Mouse (Mus musculus): ENCODE data around the gene Olfr612. TPM values are rescaled to one million over a fixed set of nuclear protein-coding genes. Genes with fewer than 3 reads are reported as not detected.

Olfr612 gene
- polyA plus RNA-seq, 1 experiment: not detected

GRCm38 (mm10) chr7:103512022-103512421, 30.5 kb downstream of the Olfr612 start, which contains the start of gene Olfr610:
Gene Olfr610, minus strand, starts transcription at chr7:103512122.
- Histone ChIP-seq H3K4me3 (ENCODE audit: control insufficient read depth, insufficient read depth, low read length) (no peak within 1 kb of the TSS), H3K27ac (ENCODE audit: control insufficient read depth, insufficient read depth, low read length) (no peak within 1 kb of the TSS), H3K36me3 (ENCODE audit: control insufficient read depth, insufficient read depth, low read length) (no peaks in the 10 kb centered on the region), H3K4me1 (replicated peaks; ENCODE audit: control insufficient read depth, insufficient read depth, low read length) (no peaks in the 10 kb centered on the region), H3K27me3 (ENCODE audit: control insufficient read depth, insufficient read depth, low read length) (no peaks in the 10 kb centered on the region)
- no peak for DNase-seq
- TF ChIP-seq POLR2A (IDR thresholded peaks at IDR 0.05; ENCODE audit: control insufficient read depth, extremely low read depth, insufficient read depth, low read length, poor library complexity) (no peak), CTCF (IDR thresholded peaks at IDR 0.05; ENCODE audit: borderline replicate concordance, control insufficient read depth, extremely low read depth, insufficient read depth, low read length, poor library complexity) (no peak)
- WGBS: 91% methylated on average over 2 of the region's 2 CpGs

- Histone ChIP-seq H3K4me1 (replicated peaks; ENCODE audit: control insufficient read depth, insufficient read depth, low read length) (no peaks in the 10 kb centered on the region), H3K27me3 (ENCODE audit: control insufficient read depth, insufficient read depth, low read length) (no peaks in the 10 kb centered on the region), H3K4me3 (ENCODE audit: control insufficient read depth, insufficient read depth, low read length) (no peak within 1 kb of the TSS), H3K36me3 (ENCODE audit: control insufficient read depth, insufficient read depth, low read length) (no peaks in the 10 kb centered on the region), H3K27ac (ENCODE audit: control insufficient read depth, insufficient read depth, low read length) (no peak within 1 kb of the TSS)
- TF ChIP-seq CTCF (IDR thresholded peaks at IDR 0.05; ENCODE audit: borderline replicate concordance, control insufficient read depth, extremely low read depth, insufficient read depth, low read length, poor library complexity) (no peak), POLR2A (IDR thresholded peaks at IDR 0.05; ENCODE audit: control insufficient read depth, extremely low read depth, insufficient read depth, low read length, poor library complexity) (no peak)
- WGBS: 86% methylated on average over 1 of the region's 1 CpGs
- DNase-seq: no peak
Measured at GRCm38 (mm10) chr7:103497962-103498361, 44.6 kb downstream of the Olfr612 start, which contains the start of gene Olfr609. Gene Olfr609, minus strand, starts transcription at chr7:103498062.

Other genes starting within 250 kb of the Olfr612 start
- gene Olfr596, start 237.1 kb downstream of the Olfr612 start, polyA plus RNA-seq (2012; rRNA removed): not detected in 2 replicates
- gene Olfr597, start 226.4 kb downstream of the Olfr612 start, polyA plus RNA-seq (2012; rRNA removed): not detected in 2 replicates
- not detected in 2 replicates for gene Olfr598, start 219.1 kb downstream of the Olfr612 start, polyA plus RNA-seq (2012; rRNA removed)
- not detected in 2 replicates for gene Olfr599, start 206.8 kb downstream of the Olfr612 start, polyA plus RNA-seq (2012; rRNA removed)
- gene Olfr600, start 193.0 kb downstream of the Olfr612 start, polyA plus RNA-seq (2012; rRNA removed): not detected in 2 replicates
- gene Olfr601, start 180.1 kb downstream of the Olfr612 start, polyA plus RNA-seq (2012; rRNA removed): not detected in 2 replicates
- gene Olfr603, start 156.5 kb downstream of the Olfr612 start, polyA plus RNA-seq (2012; rRNA removed): not detected in 2 replicates
- 0.13 TPM in 1 of 2 replicates, not detected in the other for gene Usp17lc, start 127.6 kb downstream of the Olfr612 start, polyA plus RNA-seq (2012; rRNA removed)
- not detected in 2 replicates for gene Olfr605, start 97.3 kb downstream of the Olfr612 start, polyA plus RNA-seq (2012; rRNA removed)
- not detected in 2 replicates for gene Olfr606, start 93.7 kb downstream of the Olfr612 start, polyA plus RNA-seq (2012; rRNA removed)
- not detected in 2 replicates for gene Olfr607, start 78.6 kb downstream of the Olfr612 start, polyA plus RNA-seq (2012; rRNA removed)
- not detected in 2 replicates for gene Olfr608, start 72.8 kb downstream of the Olfr612 start, polyA plus RNA-seq (2012; rRNA removed)
- not detected in 2 replicates for gene Olfr609, start 44.7 kb downstream of the Olfr612 start, polyA plus RNA-seq (2012; rRNA removed)
- gene Olfr610, start 30.6 kb downstream of the Olfr612 start, polyA plus RNA-seq (2012; rRNA removed): not detected in 2 replicates
- not detected in 2 replicates for gene Olfr611, start 21.9 kb downstream of the Olfr612 start, polyA plus RNA-seq (2012; rRNA removed)
- not detected in 2 replicates for gene Olfr613, start 5.4 kb upstream of the Olfr612 start, polyA plus RNA-seq (2012; rRNA removed)
- gene Olfr615, start 13.4 kb upstream of the Olfr612 start, polyA plus RNA-seq (2012; rRNA removed): not detected in 2 replicates
- gene Olfr616, start 26.4 kb upstream of the Olfr612 start, polyA plus RNA-seq (2012; rRNA removed): not detected in 2 replicates
- gene Olfr617, start 30.3 kb upstream of the Olfr612 start, polyA plus RNA-seq (2012; rRNA removed): not detected in 2 replicates
- not detected in 2 replicates for gene Olfr618, start 47.4 kb upstream of the Olfr612 start, polyA plus RNA-seq (2012; rRNA removed)
- gene Olfr619, start 57.9 kb upstream of the Olfr612 start, polyA plus RNA-seq (2012; rRNA removed): not detected in 2 replicates
- not detected in 2 replicates for gene Olfr620, start 69.8 kb upstream of the Olfr612 start, polyA plus RNA-seq (2012; rRNA removed)
- gene Olfr622, start 100.0 kb upstream of the Olfr612 start, polyA plus RNA-seq (2012; rRNA removed): not detected in 2 replicates
- not detected in 2 replicates for gene Olfr623, start 121.0 kb upstream of the Olfr612 start, polyA plus RNA-seq (2012; rRNA removed)
- gene Olfr624, start 128.5 kb upstream of the Olfr612 start, polyA plus RNA-seq (2012; rRNA removed): 0.03 TPM in 1 of 2 replicates, not detected in the other
- not detected in 2 replicates for gene Olfr625-ps1, start 140.0 kb upstream of the Olfr612 start, polyA plus RNA-seq (2012; rRNA removed)
- gene Olfr243, start 172.0 kb upstream of the Olfr612 start, polyA plus RNA-seq (2012; rRNA removed): not detected in 2 replicates
- gene Olfr628, start 187.7 kb upstream of the Olfr612 start, polyA plus RNA-seq (2012; rRNA removed): not detected in 2 replicates
- gene Olfr629, start 202.2 kb upstream of the Olfr612 start, polyA plus RNA-seq (2012; rRNA removed): not detected in 2 replicates
- gene Olfr630, start 214.6 kb upstream of the Olfr612 start, polyA plus RNA-seq (2012; rRNA removed): not detected in 2 replicates
- not detected in 2 replicates for gene Olfr69, start 228.9 kb upstream of the Olfr612 start, polyA plus RNA-seq (2012; rRNA removed)
- not detected in 2 replicates for gene Olfr68, start 237.0 kb upstream of the Olfr612 start, polyA plus RNA-seq (2012; rRNA removed)
- not detected in 2 replicates for gene Olfr67, start 249.1 kb upstream of the Olfr612 start, polyA plus RNA-seq (2012; rRNA removed)